Mouse (Mus musculus) embryonic facial prominence, embryonic 13.5 days (tissue): ENCODE measurements around the gene Cbx7. TPM values are rescaled to one million over a fixed set of nuclear protein-coding genes. Genes with fewer than 3 reads are reported as not detected.
"Not testable (repeated sequence)": the region's sequence is repeated elsewhere in the genome, so short reads cannot be mapped to it uniquely, and the experiment has no call there.

ENCODE experiments used
- ATAC-seq: fragments of 200-750 bp; cut with Nextera tagmentation; 2 replicates; pipeline ENCODE4 v1.8.0; 2017; ENCODE audit warnings: low read depth; ENCODE audit not compliant: insufficient number of reproducible peaks, insufficient read depth, low FRiP score, low TSS enrichment
- H3K27ac ChIP-seq: fragments of 300-500 bp; sonication (generic); 2 replicates; pipeline ENCODE4 v1.5.1; 2015; ENCODE audit warnings: moderate library complexity, mild to moderate bottlenecking, inconsistent platforms
- H3K27me3 ChIP-seq: fragments of 300-500 bp; sonication (generic); 2 replicates; pipeline ENCODE4 v1.6.1; 2015; ENCODE audit warnings: mild to moderate bottlenecking, inconsistent platforms
- H3K36me3 ChIP-seq: fragments of 300-500 bp; sonication (generic); 2 replicates; pipeline ENCODE4 v1.6.1; 2015; ENCODE audit warnings: mild to moderate bottlenecking, inconsistent platforms
- H3K4me1 ChIP-seq: fragments of 300-500 bp; sonication (generic); 2 replicates; pipeline ENCODE4 v1.6.1; 2015; ENCODE audit warnings: inconsistent platforms
- H3K4me2 ChIP-seq: fragments of 300-500 bp; sonication (generic); 2 replicates; pipeline ENCODE4 v1.6.1; 2015; ENCODE audit warnings: moderate library complexity, mild to moderate bottlenecking, inconsistent platforms
- H3K4me3 ChIP-seq: fragments of 300-500 bp; sonication (generic); 2 replicates; pipeline ENCODE4 v1.5.1; 2015; ENCODE audit warnings: mild to moderate bottlenecking, inconsistent platforms
- H3K9ac ChIP-seq: fragments of 300-500 bp; sonication (generic); 2 replicates; pipeline ENCODE4 v1.6.1; 2015; ENCODE audit warnings: mild to moderate bottlenecking, inconsistent platforms
- H3K9me3 ChIP-seq: fragments of 300-500 bp; sonication (generic); 2 replicates; pipeline ENCODE4 v1.6.1; 2016; ENCODE audit warnings: inconsistent platforms
- whole genome bisulfite sequencing: fragments of 180-500 bp; shearing (Covaris S2); methylation state at CpG from one replicate; pipeline ENCODE4 v1.1.7; 2015; ENCODE audit warnings: mixed read lengths; 5-methylcytosine and 5-hydroxymethylcytosine counted together
- polyA plus RNA-seq: library from polyadenylated mRNA; unstranded; fragments of >200 nt; fragmentation: Nextera tagmentation; extraction: Ambion mirVana; gene quantifications from 2 replicates; pipeline ENCODE4 v1.2.1, GENCODE M21; 2015

The Cbx7 gene
- polyA plus RNA-seq, 1 experiment from 2014 or later = 2.5 TPM

DNA sequence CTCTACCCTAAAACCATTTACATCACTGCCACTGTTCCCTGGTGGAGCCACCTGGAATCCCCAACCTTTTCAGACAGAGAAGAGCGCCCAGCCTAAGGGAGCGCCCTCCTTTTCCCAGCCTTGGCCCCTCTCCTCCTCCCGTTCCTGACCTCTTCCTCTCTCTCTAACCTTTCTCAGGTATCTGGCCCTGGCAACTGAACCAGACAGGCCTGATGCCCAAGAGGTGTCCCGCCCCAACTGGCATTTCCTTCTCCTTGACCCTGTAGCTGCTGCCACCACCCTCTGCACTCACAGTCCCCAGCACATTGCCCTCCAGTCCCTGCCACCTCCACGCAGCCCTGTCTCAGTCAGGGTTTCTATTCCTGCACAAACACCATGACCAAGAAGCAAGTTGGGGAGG, 26.0 kb downstream of the Cbx7 start:
- Histone ChIP-seq H3K27ac (no peak overlapping the region), H3K9me3 (no peaks in the 10 kb centered on the region; the same call in 1 of the 2 replicates), H3K9ac (no peak overlapping the region), H3K4me2 (no peak overlapping the region), H3K36me3 (no peaks in the 10 kb centered on the region), H3K4me1 (peaks cover 11% of the 10 kb centered on the region), H3K27me3 (no peaks in the 10 kb centered on the region), H3K4me3 (no peak overlapping the region)
- 77% methylated on average over 5 of the region's 5 CpGs for WGBS
- ATAC-seq = no peak

DNA sequence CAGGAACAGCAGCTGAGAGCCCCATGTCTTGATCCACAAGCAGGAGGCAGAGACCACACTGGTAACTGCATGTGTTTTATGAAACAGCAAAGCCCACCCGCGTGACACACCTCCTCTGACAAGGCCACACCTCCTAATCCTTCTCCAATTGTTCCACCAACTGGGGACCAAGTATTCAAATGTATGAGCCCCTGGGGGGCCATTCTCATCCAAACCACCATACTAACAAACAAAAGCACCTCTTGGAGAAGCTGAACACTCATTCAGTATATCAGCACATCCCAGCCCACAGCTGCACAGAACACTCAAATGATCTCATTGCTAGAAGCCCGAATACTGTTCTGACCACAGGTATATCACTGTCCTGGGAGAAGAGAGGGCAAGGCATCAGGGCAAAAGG, 27.3 kb downstream of the Cbx7 start:
- ATAC-seq = no peak
- H3K27ac ChIP-seq = no peak overlapping the region
- H3K9me3 ChIP-seq = no peaks in the 10 kb centered on the region; the same call in 1 of the 2 replicates
- 0 out of 2 replicates have a peak, but pooled peaks cover 3% of the 10 kb centered on the region for H3K4me1 ChIP-seq
- H3K9ac ChIP-seq = no peak overlapping the region
- H3K4me2 ChIP-seq = no peak overlapping the region
- H3K36me3 ChIP-seq = no peaks in the 10 kb centered on the region
- H3K27me3 ChIP-seq = no peaks in the 10 kb centered on the region
- no peak overlapping the region for H3K4me3 ChIP-seq
- WGBS = 81% methylated on average over 3 of the region's 3 CpGs

DNA sequence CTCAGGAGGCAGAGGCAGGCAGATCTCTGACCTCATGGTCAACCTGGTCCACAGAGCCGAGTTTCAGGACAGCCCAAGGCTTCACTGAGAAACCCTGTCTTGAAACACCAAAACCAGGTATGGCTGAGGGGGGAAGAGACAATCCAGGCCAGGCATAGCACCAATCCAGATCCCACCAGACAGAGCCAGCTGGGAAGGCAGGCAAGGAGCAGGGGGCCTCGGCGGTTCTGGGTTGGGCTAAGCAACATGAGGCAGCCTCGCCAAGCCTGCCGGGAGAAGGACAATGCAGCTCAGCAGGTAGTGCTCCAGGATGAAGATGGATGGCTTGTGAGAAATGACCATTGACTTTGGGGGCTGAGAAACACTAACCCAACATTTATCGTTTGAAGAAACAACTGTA, 28.4 kb downstream of the Cbx7 start:
- no peak for ATAC-seq
- H3K27ac ChIP-seq = no peak overlapping the region

DNA sequence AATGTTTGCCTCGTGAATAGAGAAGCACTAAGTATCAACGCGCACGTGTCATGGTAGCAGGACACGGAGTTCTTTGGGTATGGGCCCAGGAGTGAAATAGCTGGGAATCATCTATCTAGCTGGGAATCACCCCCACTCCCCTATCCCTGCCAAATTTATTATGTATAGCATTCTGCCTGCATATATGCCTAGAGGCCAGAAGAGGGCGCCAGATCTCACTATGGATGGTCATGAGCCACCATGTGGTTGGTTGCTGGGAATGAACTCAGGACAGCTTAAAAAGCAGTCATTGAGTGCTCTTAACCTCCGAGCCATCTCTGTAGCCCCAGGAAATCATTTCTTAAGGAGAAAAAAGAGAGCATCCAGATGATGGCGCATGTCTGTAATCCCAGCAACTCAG, 30.0 kb downstream of the Cbx7 start:
- no peak overlapping the region for H3K27ac ChIP-seq
- no peaks in the 10 kb centered on the region for H3K27me3 ChIP-seq
- H3K4me2 ChIP-seq = no peak overlapping the region
- no peak for ATAC-seq
- 27% methylated on average over 8 of the region's 8 CpGs for WGBS
- no peaks in the 10 kb centered on the region for H3K36me3 ChIP-seq
- H3K4me1 ChIP-seq = peaks cover under 1% of the 10 kb centered on the region; the same call in 1 of the 2 replicates
- H3K9ac ChIP-seq = no peak overlapping the region
- no peaks in the 10 kb centered on the region; the same call in 1 of the 2 replicates for H3K9me3 ChIP-seq
- no peak overlapping the region for H3K4me3 ChIP-seq

More for the DNA sequence above, 28.4 kb downstream of the Cbx7 start:
- no peak overlapping the region for H3K4me2 ChIP-seq
- H3K9me3 ChIP-seq = no peaks in the 10 kb centered on the region; the same call in 1 of the 2 replicates
- no peaks in the 10 kb centered on the region for H3K36me3 ChIP-seq
- 0 out of 2 replicates have a peak, but pooled peaks cover 3% of the 10 kb centered on the region for H3K4me1 ChIP-seq
- 81% methylated on average over 6 of the region's 6 CpGs for WGBS
- no peak overlapping the region for H3K4me3 ChIP-seq
- H3K9ac ChIP-seq = no peak overlapping the region
- H3K27me3 ChIP-seq = no peaks in the 10 kb centered on the region

DNA sequence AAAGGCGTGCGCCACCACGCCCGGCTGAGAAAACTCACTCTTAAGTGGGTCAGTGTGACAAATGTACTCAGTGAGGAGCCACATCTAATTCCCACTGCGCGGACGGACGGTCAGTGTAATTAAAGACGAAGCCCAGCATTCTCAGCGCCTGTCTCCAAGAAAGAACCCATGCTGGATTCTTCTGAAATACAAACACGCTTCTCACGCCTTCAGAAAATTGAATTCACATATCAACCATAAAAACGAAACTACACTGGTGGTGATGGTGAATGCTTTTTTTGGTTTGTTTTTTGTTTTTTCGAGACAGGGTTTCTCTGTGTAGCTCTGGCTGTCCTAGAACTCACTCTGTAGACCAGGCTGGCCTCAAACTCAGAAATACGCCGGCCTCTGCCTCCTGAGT, 31.0 kb downstream of the Cbx7 start:
- no peaks in the 10 kb centered on the region for H3K27me3 ChIP-seq
- H3K4me3 ChIP-seq = no peak overlapping the region
- no peak overlapping the region for H3K9ac ChIP-seq
- no peak for ATAC-seq
- H3K36me3 ChIP-seq = no peaks in the 10 kb centered on the region
- no peaks in the 10 kb centered on the region; the same call in 1 of the 2 replicates for H3K9me3 ChIP-seq
- peaks cover 7% of the 10 kb centered on the region; the same call in 1 of the 2 replicates for H3K4me1 ChIP-seq
- no peak overlapping the region for H3K4me2 ChIP-seq
- WGBS = 90% methylated on average over 16 of the region's 16 CpGs
- no peak overlapping the region for H3K27ac ChIP-seq

DNA sequence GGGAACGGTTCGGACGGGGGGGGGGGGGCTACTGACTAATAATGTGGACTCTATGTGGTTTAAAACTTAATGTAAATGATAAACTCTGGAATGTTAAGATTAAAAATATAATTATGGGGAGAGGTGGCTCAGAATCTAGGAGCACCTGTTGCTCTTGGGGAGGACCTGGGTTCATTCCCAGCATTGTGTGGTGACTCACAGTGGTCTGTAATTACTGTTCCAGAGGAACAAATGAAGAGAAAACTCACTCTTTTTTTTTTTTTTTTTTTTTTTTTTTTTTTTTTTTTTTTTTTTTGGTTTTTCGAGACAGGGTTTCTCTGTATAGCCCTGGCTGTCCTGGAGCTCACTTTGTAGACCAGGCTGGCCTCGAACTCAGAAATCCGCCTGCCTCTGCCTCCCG, 31.4 kb downstream of the Cbx7 start:
- H3K27ac ChIP-seq, ATAC-seq, H3K9me3 ChIP-seq, H3K4me2 ChIP-seq, H3K27me3 ChIP-seq, H3K4me3 ChIP-seq, H3K9ac ChIP-seq, H3K36me3 ChIP-seq: not testable (repeated sequence)
- WGBS = 88% methylated on average over 6 of the region's 7 CpGs
- peaks cover 11% of the 10 kb centered on the region for H3K4me1 ChIP-seq

DNA sequence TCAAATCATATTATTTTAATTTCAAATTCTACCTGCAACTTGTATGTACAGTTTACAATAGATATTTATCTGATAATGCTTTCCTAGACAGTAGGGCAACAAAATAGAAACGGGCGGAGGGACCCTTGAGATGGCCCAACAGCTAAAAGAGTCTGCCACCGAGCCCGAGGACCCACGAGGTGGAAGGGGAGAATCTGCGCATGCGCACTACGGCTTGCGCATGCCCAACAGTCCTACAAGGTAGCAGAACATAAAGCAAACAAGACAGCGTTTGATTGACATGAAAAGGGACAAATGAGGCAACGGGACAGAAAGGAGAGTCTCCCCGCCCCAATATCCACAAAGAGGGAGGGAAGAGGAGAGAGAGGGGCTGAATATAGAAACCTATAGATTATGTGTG, 31.9 kb downstream of the Cbx7 start:
- Histone ChIP-seq H3K4me2 (no peak overlapping the region), H3K4me1 (peaks cover 16% of the 10 kb centered on the region), H3K9ac (no peak overlapping the region), H3K9me3 (no peaks in the 10 kb centered on the region; the same call in 1 of the 2 replicates), H3K27me3 (peaks cover under 1% of the 10 kb centered on the region; the same call in 1 of the 2 replicates), H3K4me3 (no peak overlapping the region), H3K27ac (no peak overlapping the region), H3K36me3 (no peaks in the 10 kb centered on the region)
- no peak for ATAC-seq
- WGBS = 92% methylated on average over 12 of the region's 12 CpGs

DNA sequence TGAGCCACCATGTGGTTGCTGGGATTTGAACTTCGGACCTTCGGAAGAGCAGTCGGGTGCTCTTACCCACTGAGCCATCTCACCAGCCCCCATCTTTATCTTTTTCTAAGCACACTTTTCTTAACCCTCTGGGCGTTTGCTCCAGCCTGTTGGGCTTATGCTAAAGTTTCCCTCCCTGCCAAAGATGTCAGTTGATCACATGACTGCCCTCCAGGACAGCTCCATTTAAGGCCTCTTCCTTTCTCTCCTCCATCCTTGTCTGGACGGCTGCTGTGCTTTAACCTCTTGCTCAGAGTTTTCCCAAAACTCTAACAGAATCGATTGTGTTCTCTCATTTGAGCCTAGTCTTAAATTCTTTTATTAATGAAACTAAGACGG, 34.6 kb downstream of the Cbx7 start:
- no peak for ATAC-seq
- 70% methylated on average over 7 of the region's 7 CpGs for WGBS
- H3K4me1 ChIP-seq = peaks cover 38% of the 10 kb centered on the region
- H3K36me3 ChIP-seq = no peaks in the 10 kb centered on the region
- no peak overlapping the region for H3K4me2 ChIP-seq
- no peak overlapping the region for H3K4me3 ChIP-seq
- H3K27ac ChIP-seq = no peak overlapping the region
- H3K27me3 ChIP-seq = peaks cover 27% of the 10 kb centered on the region
- H3K9ac ChIP-seq = no peak overlapping the region
- H3K9me3 ChIP-seq = no peaks in the 10 kb centered on the region; the same call in 1 of the 2 replicates

DNA sequence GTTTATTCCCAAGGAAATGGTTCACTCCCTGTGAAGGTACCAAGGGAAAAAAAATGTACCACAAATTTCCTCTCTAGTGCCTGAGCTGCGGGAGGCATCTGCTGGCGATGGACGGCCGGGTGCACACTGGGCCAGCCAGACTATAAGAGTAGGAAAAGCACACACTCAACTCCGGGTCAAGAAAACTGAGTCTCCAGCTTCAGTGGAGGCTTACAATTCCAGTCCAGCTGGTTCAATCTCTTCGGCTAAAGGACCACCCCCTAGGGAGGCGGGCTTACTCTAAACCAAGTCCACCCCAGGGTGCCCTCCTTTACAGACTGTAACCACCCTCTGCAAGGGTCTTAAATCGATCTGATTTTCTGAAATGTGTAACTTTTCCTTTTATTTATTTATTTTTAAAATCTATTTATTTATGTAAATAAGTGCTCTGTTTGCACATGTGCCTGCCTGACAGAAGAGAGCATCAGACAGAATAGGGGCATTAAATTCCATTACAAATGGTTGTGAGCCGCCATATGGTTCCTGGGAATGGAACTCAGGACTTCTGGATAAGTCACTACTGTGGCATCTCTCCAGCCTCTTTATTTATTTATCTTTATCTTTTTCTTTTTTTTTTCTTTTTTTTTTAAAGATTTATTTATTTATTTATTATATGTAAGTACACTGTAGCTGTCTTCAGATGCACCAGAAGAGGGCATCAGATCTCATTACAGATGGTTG, 35.1 kb downstream of the Cbx7 start:
- Histone ChIP-seq H3K27ac (no peak overlapping the region), H3K4me3 (no peak overlapping the region), H3K9ac (no peak overlapping the region), H3K4me2 (no peak overlapping the region), H3K4me1 (peaks cover 39% of the 10 kb centered on the region), H3K36me3 (no peaks in the 10 kb centered on the region), H3K9me3 (no peaks in the 10 kb centered on the region), H3K27me3 (peaks cover 33% of the 10 kb centered on the region)
- WGBS = 14% methylated on average over 9 of the region's 9 CpGs
- ATAC-seq = no peak

DNA sequence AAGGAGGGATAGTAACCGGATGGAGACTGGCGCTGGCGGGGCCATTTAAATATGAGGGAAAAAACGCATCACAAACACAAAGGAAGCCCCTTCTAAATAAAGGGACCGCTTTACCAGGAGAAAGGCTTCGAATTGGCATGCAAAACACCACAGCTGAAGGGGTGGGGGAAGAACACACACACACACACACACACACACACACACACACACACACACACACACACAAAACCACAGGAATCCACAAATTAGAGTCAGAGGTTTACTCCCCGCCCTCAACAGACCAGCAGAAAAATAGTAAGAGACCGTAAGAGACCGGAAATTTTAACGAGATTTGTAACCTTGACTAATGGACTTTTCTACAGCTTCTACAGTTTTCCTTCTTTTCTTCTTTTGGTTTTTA, 36.1 kb downstream of the Cbx7 start:
- peak overlapping the region; percentile 90 for H3K4me2 ChIP-seq
- ATAC-seq = no peak
- H3K4me3 ChIP-seq = no peak overlapping the region
- no peak overlapping the region for H3K9ac ChIP-seq
- no peaks in the 10 kb centered on the region for H3K9me3 ChIP-seq
- peaks cover 39% of the 10 kb centered on the region for H3K4me1 ChIP-seq
- 3% methylated on average over 10 of the region's 10 CpGs for WGBS
- H3K36me3 ChIP-seq = no peaks in the 10 kb centered on the region
- H3K27ac ChIP-seq = no peak overlapping the region; the same call in 1 of the 2 replicates
- H3K27me3 ChIP-seq = peaks cover 39% of the 10 kb centered on the region

DNA sequence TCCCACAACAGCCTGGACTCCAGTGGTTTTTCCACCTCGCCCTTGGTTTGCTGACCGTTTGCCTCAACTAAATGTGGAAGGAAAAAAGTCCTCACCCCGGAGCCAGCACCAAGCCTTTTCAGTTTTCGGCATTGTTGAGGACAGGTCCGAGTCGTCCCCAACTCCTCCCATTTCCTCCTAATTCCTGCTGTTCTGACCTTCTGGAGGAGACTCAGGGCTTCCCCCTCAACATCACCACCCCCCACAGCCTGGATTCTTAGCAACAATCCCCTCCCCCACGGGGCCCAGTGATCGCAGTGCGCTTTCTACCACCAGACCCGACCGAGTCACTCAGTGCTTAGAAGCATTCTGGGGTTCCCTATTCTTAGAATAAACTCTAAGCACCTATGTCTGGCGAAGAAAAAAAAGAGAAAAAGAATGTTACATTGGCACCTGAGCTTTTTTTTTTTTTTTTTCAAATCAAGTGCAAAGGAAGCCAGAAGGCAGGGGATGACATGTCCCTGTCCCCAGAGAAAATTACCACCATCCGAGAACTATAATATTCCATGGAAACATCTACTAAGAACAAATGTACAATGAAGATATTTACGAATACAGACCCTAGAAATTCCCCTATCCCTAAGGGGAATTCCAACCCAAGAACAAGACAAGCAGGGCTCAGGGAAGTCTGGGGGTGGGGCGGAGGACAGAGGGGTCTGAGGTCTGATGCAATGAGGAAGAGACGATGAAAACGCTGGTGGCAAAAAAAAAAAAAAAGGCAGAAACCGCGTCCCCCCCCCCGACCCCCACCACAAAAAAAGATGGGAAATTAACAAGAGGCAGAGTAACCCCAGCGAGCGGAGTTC, 37.0 kb downstream of the Cbx7 start:
- peak overlapping the region; percentile 21 for H3K4me3 ChIP-seq
- 0 out of 2 replicates have a peak overlapping the region, but pooled peaks have one; percentile 21 for H3K9ac ChIP-seq
- under 1% methylated on average over 22 of the region's 22 CpGs for WGBS
- peak overlapping the region; percentile 90 for H3K4me2 ChIP-seq
- ATAC-seq = no peak
- no peak overlapping the region for H3K27ac ChIP-seq
- H3K4me1 ChIP-seq = peaks cover 39% of the 10 kb centered on the region
- H3K9me3 ChIP-seq = no peaks in the 10 kb centered on the region
- no peaks in the 10 kb centered on the region for H3K36me3 ChIP-seq
- H3K27me3 ChIP-seq = peaks cover 42% of the 10 kb centered on the region
